25 mouse cellular contexts compared by ENCODE assay signal in genomic region chr6:115274705-115275104, GRCm38 (mm10). TPM values are rescaled to one million over a fixed set of nuclear protein-coding genes. Genes with fewer than 3 reads are reported as not detected.
"Had no signal": no experiment of that assay in that cellular context is flagged by ENCODE, and none has a peak within 500 bp of the region (broad histone marks: within the 10 kb centered on the region; RNA-seq: fewer than 3 reads in every experiment).

No protein-coding gene starts in this region.

- H3K9ac ChIP-seq: intestine, embryonic 15.5 days; kidney, embryonic 15.5 days; limb, embryonic 13.5 days; liver, embryonic 12.5 days; liver, embryonic 15.5 days; midbrain, embryonic 13.5 days had no signal

- H3K36me3 ChIP-seq: intestine, embryonic 15.5 days; kidney, embryonic 15.5 days; limb, embryonic 10.5 days; limb, embryonic 13.5 days; liver, embryonic 12.5 days; liver, embryonic 15.5 days; midbrain, embryonic 13.5 days had no signal

- DNase-seq: kidney, adult 11 months; kidney, adult 8-10 months; kidney, postnatal 14 days; liver; lung, postnatal 10 days; right cerebral cortex, adult 18-20 months; right cerebral cortex, postnatal 14 days; right cerebral cortex, postnatal 4 days; thymus, adult 2 months; thymus, postnatal 14 days; thymus, postnatal 4 days had no signal

- H3K4me3 ChIP-seq: intestine, embryonic 15.5 days; kidney, embryonic 15.5 days; limb, embryonic 10.5 days; limb, embryonic 13.5 days; liver, embryonic 12.5 days; liver, embryonic 15.5 days; midbrain, embryonic 13.5 days had no signal

- H3K27me3 ChIP-seq: intestine, embryonic 15.5 days; kidney, embryonic 15.5 days; limb, embryonic 13.5 days; liver, embryonic 15.5 days; midbrain, embryonic 13.5 days had no signal

- ATAC-seq: intestine, embryonic 15.5 days; liver, embryonic 12.5 days; midbrain, embryonic 13.5 days; midbrain, embryonic 16.5 days had no signal

- H3K27ac ChIP-seq: intestine, embryonic 15.5 days; kidney, embryonic 15.5 days; limb, embryonic 10.5 days; limb, embryonic 13.5 days; liver, embryonic 12.5 days; liver, embryonic 15.5 days; macrophage; midbrain, embryonic 13.5 days; stomach, postnatal 0 days had no signal

- H3K9me3 ChIP-seq: intestine, embryonic 15.5 days; kidney, embryonic 15.5 days; limb, embryonic 10.5 days; limb, embryonic 13.5 days; liver, embryonic 12.5 days; liver, embryonic 15.5 days; midbrain, embryonic 13.5 days had no signal

- H3K4me2 ChIP-seq: intestine, embryonic 15.5 days; kidney, embryonic 15.5 days; limb, embryonic 13.5 days; liver, embryonic 12.5 days; liver, embryonic 15.5 days; midbrain, embryonic 13.5 days had no signal

- H3K4me1 ChIP-seq: liver, embryonic 15.5 days had no signal

RNA-seq across cellular contexts. Expression of gene Timp4, which starts 22.7 kb away (rescaled TPM):
- polyA plus RNA-seq: liver, embryonic 12.5 days; macrophage had no signal

RNA-seq across cellular contexts. Expression of gene Gm17482, which starts 47.6 kb away (rescaled TPM):
- polyA plus RNA-seq: intestine, embryonic 15.5 days; kidney, embryonic 15.5 days; large intestine, adult 2 months; limb, embryonic 10.5 days; limb, embryonic 13.5 days; liver, embryonic 12.5 days; liver, embryonic 15.5 days; macrophage; midbrain, embryonic 13.5 days; midbrain, embryonic 16.5 days; neural tube, embryonic 11.5 days; neural tube, embryonic 14.5 days; stomach, embryonic 14.5 days; stomach, postnatal 0 days; thymus, adult 2 months had no signal
